ENCODE assay signal across 14 mouse cellular contexts in genomic region chr4:88400992-88401313, GRCm38 (mm10).
"Had no signal": no experiment of that assay in that cellular context is flagged by ENCODE, and none has a peak within 500 bp of the region (broad histone marks: within the 10 kb centered on the region; RNA-seq: fewer than 3 reads in every experiment).

No protein-coding gene starts in this region.

- H3K4me1 ChIP-seq: neural tube, embryonic 15.5 days had no signal

- DNase-seq: right cerebral cortex, adult 18-20 months; right cerebral cortex, postnatal 14 days; right cerebral cortex, postnatal 25 days; right cerebral cortex, postnatal 4 days; spleen, adult 18-20 months; thymus, adult 18-20 months; thymus, adult 2 months; thymus, postnatal 14 days; thymus, postnatal 25 days; thymus, postnatal 36 days; thymus, postnatal 4 days had no signal

- H3K4me3 ChIP-seq: neural tube, embryonic 15.5 days; stomach, embryonic 15.5 days had no signal

- H3K27me3 ChIP-seq: neural tube, embryonic 15.5 days; stomach, embryonic 15.5 days had no signal

- H3K9ac ChIP-seq: neural tube, embryonic 15.5 days; stomach, embryonic 15.5 days had no signal

- H3K36me3 ChIP-seq: neural tube, embryonic 15.5 days; stomach, embryonic 15.5 days had no signal

- H3K9me3 ChIP-seq: neural tube, embryonic 15.5 days; stomach, embryonic 15.5 days had no signal

- H3K4me2 ChIP-seq: neural tube, embryonic 15.5 days; stomach, embryonic 15.5 days had no signal

- H3K27ac ChIP-seq: neural tube, embryonic 15.5 days; stomach, embryonic 15.5 days; stomach, postnatal 0 days had no signal
